Mouse (Mus musculus): ENCODE measurements around the gene Rasal2. TPM values are rescaled to one million over a fixed set of nuclear protein-coding genes. Genes with fewer than 3 reads are reported as not detected.
A peak's percentile ranks its signal among the peaks of the same experiment; 100 is the strongest.

Rasal2 gene
- total and polyA plus RNA-seq, 3 experiments = 5.1 to 23.2 (median 22.2) TPM

- H3K4me1 ChIP-seq (ENCODE audit: control insufficient read depth, insufficient read depth, low read length) = 0 out of 2 replicates have a peak, but pooled peaks cover 3% of the 10 kb centered on the region
- no peaks in the 10 kb centered on the region for H3K27me3 ChIP-seq (ENCODE audit: control insufficient read depth, insufficient read depth, low read length)
- WGBS = 7% methylated on average over 1 of the region's 1 CpGs
- intact Hi-C loops (cut with DNase I) = no loop called here
- no peak overlapping the region for H3K4me3 ChIP-seq
- no peaks in the 10 kb centered on the region for H3K79me2 ChIP-seq (replicated peaks; ENCODE audit: control insufficient read depth, insufficient read depth, low read length)
- no peak overlapping the region for H3K27ac ChIP-seq
- TF ChIP-seq EP300 (IDR thresholded peaks at IDR 0.05; ENCODE audit: insufficient read depth, low read depth, low read length) = no peak
- TF ChIP-seq POLR2A (IDR thresholded peaks at IDR 0.05; ENCODE audit: insufficient read depth, low read depth, low read length) = no peak
- TF ChIP-seq CTCF (IDR thresholded peaks at IDR 0.05) = no peak
- no peak overlapping the region for H3K9ac ChIP-seq (ENCODE audit: low read depth, low read length)
- H3K36me3 ChIP-seq (ENCODE audit: control insufficient read depth, insufficient read depth, low read length) = peaks cover 4% of the 10 kb centered on the region
- no peak for DNase-seq
Observed at GRCm38 (mm10) chr1:157208754-157209153, 203.6 kb downstream of the Rasal2 start.

GRCm38 (mm10) chr1:157205685-157206084 lies 206.7 kb downstream of the Rasal2 start:
- Histone ChIP-seq H3K27ac (no peak overlapping the region), H3K9ac (ENCODE audit: low read depth, low read length) (no peak overlapping the region), H3K4me1 (ENCODE audit: control insufficient read depth, insufficient read depth, low read length) (0 out of 2 replicates have a peak, but pooled peaks cover 3% of the 10 kb centered on the region), H3K4me3 (no peak overlapping the region), H3K79me2 (replicated peaks; ENCODE audit: control insufficient read depth, insufficient read depth, low read length) (no peaks in the 10 kb centered on the region), H3K27me3 (ENCODE audit: control insufficient read depth, insufficient read depth, low read length) (no peaks in the 10 kb centered on the region), H3K36me3 (ENCODE audit: control insufficient read depth, insufficient read depth, low read length) (peaks cover 4% of the 10 kb centered on the region)
- 57% methylated on average over 4 of the region's 4 CpGs for WGBS
- intact Hi-C loops (cut with DNase I) = no loop called here
- no peak for DNase-seq
- TF ChIP-seq CTCF (IDR thresholded peaks at IDR 0.05) (no peak), EP300 (IDR thresholded peaks at IDR 0.05; ENCODE audit: insufficient read depth, low read depth, low read length) (no peak), POLR2A (IDR thresholded peaks at IDR 0.05; ENCODE audit: insufficient read depth, low read depth, low read length) (no peak)

- H3K27ac ChIP-seq = no peak overlapping the region
- intact Hi-C loops (cut with DNase I) = no loop called here
- no peak overlapping the region for H3K4me3 ChIP-seq
- DNase-seq = no peak
- H3K79me2 ChIP-seq (replicated peaks; ENCODE audit: control insufficient read depth, insufficient read depth, low read length) = no peaks in the 10 kb centered on the region
- H3K9ac ChIP-seq (ENCODE audit: low read depth, low read length) = no peak overlapping the region
- TF ChIP-seq EP300 (IDR thresholded peaks at IDR 0.05; ENCODE audit: insufficient read depth, low read depth, low read length) = no peak
- no peak for TF ChIP-seq POLR2A (IDR thresholded peaks at IDR 0.05; ENCODE audit: insufficient read depth, low read depth, low read length)
- no peak for TF ChIP-seq CTCF (IDR thresholded peaks at IDR 0.05)
- WGBS = 62% methylated on average over 3 of the region's 3 CpGs
- H3K27me3 ChIP-seq (ENCODE audit: control insufficient read depth, insufficient read depth, low read length) = no peaks in the 10 kb centered on the region
- peaks cover 3% of the 10 kb centered on the region; the same call in 1 of the 2 replicates for H3K4me1 ChIP-seq (ENCODE audit: control insufficient read depth, insufficient read depth, low read length)
- H3K36me3 ChIP-seq (ENCODE audit: control insufficient read depth, insufficient read depth, low read length) = 0 out of 2 replicates have a peak, but pooled peaks cover 3% of the 10 kb centered on the region
Observed at GRCm38 (mm10) chr1:157183043-157183442, 229.4 kb downstream of the Rasal2 start.

- TF ChIP-seq CTCF (IDR thresholded peaks at IDR 0.05) = no peak
- TF ChIP-seq POLR2A (IDR thresholded peaks at IDR 0.05; ENCODE audit: insufficient read depth, low read depth, low read length) = no peak
- TF ChIP-seq EP300 (IDR thresholded peaks at IDR 0.05; ENCODE audit: insufficient read depth, low read depth, low read length) = no peak
- Histone ChIP-seq H3K4me3 (no peak overlapping the region), H3K4me1 (ENCODE audit: control insufficient read depth, insufficient read depth, low read length) (peaks cover 3% of the 10 kb centered on the region; the same call in 1 of the 2 replicates), H3K9ac (ENCODE audit: low read depth, low read length) (no peak overlapping the region), H3K79me2 (replicated peaks; ENCODE audit: control insufficient read depth, insufficient read depth, low read length) (no peaks in the 10 kb centered on the region), H3K27me3 (ENCODE audit: control insufficient read depth, insufficient read depth, low read length) (no peaks in the 10 kb centered on the region), H3K36me3 (ENCODE audit: control insufficient read depth, insufficient read depth, low read length) (0 out of 2 replicates have a peak, but pooled peaks cover 3% of the 10 kb centered on the region), H3K27ac (no peak overlapping the region)
- 66% methylated on average over 5 of the region's 5 CpGs for WGBS
- no peak for DNase-seq
- intact Hi-C loops (cut with DNase I) = no loop called here
Observed at GRCm38 (mm10) chr1:157182431-157182830, 230.0 kb downstream of the Rasal2 start.

GRCm38 (mm10) chr1:157181081-157181480 lies 231.3 kb downstream of the Rasal2 start:
- no peak overlapping the region for H3K27ac ChIP-seq
- peak in 1 of 2 experiments; percentile 15 for DNase-seq
- H3K4me1 ChIP-seq (ENCODE audit: control insufficient read depth, insufficient read depth, low read length) = peaks cover 3% of the 10 kb centered on the region; the same call in 1 of the 2 replicates

GRCm38 (mm10) chr1:157178988-157179764 lies 233.2 kb downstream of the Rasal2 start:
- intact Hi-C loops (cut with DNase I) = no loop called here
- WGBS = 39% methylated on average over 9 of the region's 9 CpGs

More at GRCm38 (mm10) chr1:157181081-157181480, 231.3 kb downstream of the Rasal2 start:
- TF ChIP-seq EP300 (IDR thresholded peaks at IDR 0.05; ENCODE audit: insufficient read depth, low read depth, low read length) (no peak), POLR2A (IDR thresholded peaks at IDR 0.05; ENCODE audit: insufficient read depth, low read depth, low read length) (no peak), CTCF (IDR thresholded peaks at IDR 0.05) (no peak)
- Histone ChIP-seq H3K27me3 (ENCODE audit: control insufficient read depth, insufficient read depth, low read length) (no peaks in the 10 kb centered on the region), H3K79me2 (replicated peaks; ENCODE audit: control insufficient read depth, insufficient read depth, low read length) (no peaks in the 10 kb centered on the region), H3K4me3 (no peak overlapping the region), H3K9ac (ENCODE audit: low read depth, low read length) (no peak overlapping the region), H3K36me3 (ENCODE audit: control insufficient read depth, insufficient read depth, low read length) (0 out of 2 replicates have a peak, but pooled peaks cover 3% of the 10 kb centered on the region)
- intact Hi-C loops (cut with DNase I) = no loop called here

More at GRCm38 (mm10) chr1:157178988-157179764, 233.2 kb downstream of the Rasal2 start:
- Histone ChIP-seq H3K9ac (ENCODE audit: low read depth, low read length) (no peak overlapping the region), H3K79me2 (replicated peaks; ENCODE audit: control insufficient read depth, insufficient read depth, low read length) (no peaks in the 10 kb centered on the region), H3K27ac (peak overlapping the region; percentile 48), H3K27me3 (ENCODE audit: control insufficient read depth, insufficient read depth, low read length) (no peaks in the 10 kb centered on the region), H3K4me1 (ENCODE audit: control insufficient read depth, insufficient read depth, low read length) (peaks cover 3% of the 10 kb centered on the region; the same call in 1 of the 2 replicates), H3K36me3 (ENCODE audit: control insufficient read depth, insufficient read depth, low read length) (peaks cover 5% of the 10 kb centered on the region), H3K4me3 (peak overlapping the region; percentile 20)
- DNase-seq = no peak
- TF ChIP-seq POLR2A (IDR thresholded peaks at IDR 0.05; ENCODE audit: insufficient read depth, low read depth, low read length) (no peak), EP300 (IDR thresholded peaks at IDR 0.05; ENCODE audit: insufficient read depth, low read depth, low read length) (no peak), CTCF (IDR thresholded peaks at IDR 0.05) (no peak)

All from heart, adult 2 months (tissue).